Mouse (Mus musculus): ENCODE data around the gene Fam155a.

Gene Fam155a

GRCm38 (mm10) chr8:9211751-9212150 is 559.2 kb downstream of the Fam155a start:
- no peak for ATAC-seq (ENCODE audit: insufficient number of reproducible peaks, low FRiP score, low TSS enrichment)

DNA sequence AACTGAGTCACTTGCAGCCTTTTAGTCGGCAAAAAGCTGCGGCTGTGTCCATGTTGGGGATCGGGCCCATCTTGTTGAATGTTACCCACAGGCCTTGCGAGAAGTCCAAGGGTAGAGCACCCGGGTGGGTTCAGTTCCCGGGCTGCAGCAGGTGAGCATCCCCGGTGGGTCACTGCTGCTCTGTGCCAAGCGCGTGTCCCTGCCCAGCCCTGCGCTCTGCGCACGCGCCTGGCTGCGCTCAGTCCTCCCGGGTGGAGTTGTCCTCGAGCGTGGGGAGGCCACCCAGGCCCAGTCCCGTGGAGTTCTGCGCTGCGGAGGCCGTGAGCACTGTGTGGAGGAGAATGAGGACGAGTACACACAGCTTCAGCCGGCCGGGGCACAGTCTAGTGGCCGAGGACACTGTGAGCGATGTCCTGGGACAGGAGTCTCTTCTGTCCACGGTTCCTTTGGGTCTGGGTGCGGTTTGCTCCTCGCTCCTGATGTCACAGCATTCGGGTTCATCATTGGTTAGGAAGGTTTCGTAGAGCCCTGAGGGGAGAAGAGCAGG is 563.4 kb downstream of the Fam155a start:
- ATAC-seq (ENCODE audit: insufficient number of reproducible peaks, low FRiP score, low TSS enrichment): 0 out of 2 replicates have a peak, but pooled peaks have one; percentile 36

DNA sequence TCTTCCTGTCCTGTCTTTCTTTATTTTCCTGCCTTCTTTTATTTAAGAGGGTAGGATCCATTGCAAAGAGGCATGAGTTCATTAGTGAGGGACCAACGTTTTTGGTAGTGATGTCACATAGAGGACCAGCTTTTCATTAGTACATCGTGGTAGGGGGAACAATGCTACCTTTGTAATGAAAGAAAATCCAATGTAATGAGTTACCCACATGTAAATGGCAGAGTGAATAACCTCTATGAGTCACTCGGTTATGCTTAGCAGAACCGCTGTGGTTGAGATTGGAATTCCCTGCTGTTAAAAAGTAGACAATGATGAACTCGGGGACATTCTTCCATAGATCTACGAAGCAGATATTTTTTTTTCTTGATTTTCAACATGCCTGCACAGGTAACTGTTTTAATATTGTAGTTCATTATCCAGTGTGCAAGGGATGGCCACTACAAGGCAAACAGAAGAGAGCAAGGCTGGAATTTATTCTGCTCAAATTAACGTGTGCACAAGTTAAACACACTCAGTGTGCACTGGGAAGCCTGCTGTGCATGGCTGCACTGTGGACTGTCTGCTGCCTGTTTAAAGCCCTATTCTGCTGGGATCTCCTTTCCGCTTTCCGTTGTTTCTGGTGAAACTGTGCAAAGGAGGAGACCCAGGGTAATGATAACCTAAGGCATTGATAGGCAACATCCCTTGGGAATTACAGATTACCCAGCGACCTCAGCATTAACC is 566.5 kb downstream of the Fam155a start:
- no peak for ATAC-seq (ENCODE audit: insufficient number of reproducible peaks, low FRiP score, low TSS enrichment)

DNA sequence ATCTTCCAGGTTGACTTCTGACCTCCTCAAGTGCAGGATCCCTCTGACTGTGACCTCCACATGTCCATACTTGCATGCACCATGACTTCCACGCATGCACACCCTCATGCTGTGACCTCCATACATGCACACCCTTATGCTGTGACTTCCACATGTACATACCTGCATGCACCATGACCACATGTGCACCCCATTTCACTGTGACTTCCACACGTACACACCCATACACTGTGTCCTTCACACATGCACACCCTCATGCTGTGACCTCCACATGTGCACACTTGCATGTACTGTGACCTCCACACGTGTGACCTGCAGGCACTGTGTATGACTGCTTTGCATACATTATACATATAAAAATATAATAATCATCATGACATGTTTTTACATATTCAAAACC is 570.9 kb downstream of the Fam155a start:
- ATAC-seq (ENCODE audit: insufficient number of reproducible peaks, low FRiP score, low TSS enrichment): no peak

DNA sequence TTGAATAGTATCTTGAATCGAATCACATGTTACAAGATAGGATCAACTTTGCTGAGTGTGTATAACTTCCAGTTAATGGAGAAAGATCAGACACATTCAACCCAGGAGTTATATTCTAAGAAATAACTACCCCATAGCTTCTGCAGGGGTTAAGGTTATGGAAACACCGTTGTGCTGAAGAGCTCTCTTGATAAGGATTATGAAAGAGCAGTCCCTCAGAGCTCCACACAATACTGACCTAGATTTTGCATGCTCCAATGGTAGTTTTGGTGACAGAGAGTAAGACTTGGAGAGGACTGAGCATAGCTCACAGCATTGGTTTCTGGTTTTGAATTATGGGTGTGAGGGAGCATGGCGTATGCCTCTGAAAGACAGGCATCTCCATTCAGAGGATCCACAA is 579.3 kb downstream of the Fam155a start:
- no peak for ATAC-seq (ENCODE audit: insufficient number of reproducible peaks, low FRiP score, low TSS enrichment)

GRCm38 (mm10) chr8:9188616-9189015 is 582.3 kb downstream of the Fam155a start:
- ATAC-seq (ENCODE audit: insufficient number of reproducible peaks, low FRiP score, low TSS enrichment): no peak

GRCm38 (mm10) chr8:9185200-9185599 is 585.8 kb downstream of the Fam155a start:
- ATAC-seq (ENCODE audit: insufficient number of reproducible peaks, low FRiP score, low TSS enrichment): no peak

DNA sequence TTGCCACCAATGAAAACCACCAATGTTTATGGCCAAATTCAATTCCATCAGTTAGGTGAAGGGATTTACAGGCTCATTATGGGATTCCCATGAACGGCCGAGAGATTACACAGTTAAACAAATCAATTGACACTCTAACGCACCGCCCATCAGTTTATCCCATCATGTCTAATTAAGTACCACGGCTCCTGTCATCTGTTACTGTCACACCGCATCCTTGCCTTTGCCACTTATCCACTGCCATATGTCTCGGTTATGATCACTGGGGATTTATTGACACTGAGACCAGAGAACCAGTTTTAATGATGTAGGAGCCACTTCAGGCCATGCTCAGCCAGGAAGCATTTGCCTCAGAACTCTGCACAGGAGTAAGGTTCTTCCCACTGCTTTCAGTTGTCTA is 588.5 kb downstream of the Fam155a start:
- ATAC-seq (ENCODE audit: insufficient number of reproducible peaks, low FRiP score, low TSS enrichment): no peak

- no peak for ATAC-seq (ENCODE audit: insufficient number of reproducible peaks, low FRiP score, low TSS enrichment)
Measured at GRCm38 (mm10) chr8:9180686-9181315, 590.2 kb downstream of the Fam155a start.

DNA sequence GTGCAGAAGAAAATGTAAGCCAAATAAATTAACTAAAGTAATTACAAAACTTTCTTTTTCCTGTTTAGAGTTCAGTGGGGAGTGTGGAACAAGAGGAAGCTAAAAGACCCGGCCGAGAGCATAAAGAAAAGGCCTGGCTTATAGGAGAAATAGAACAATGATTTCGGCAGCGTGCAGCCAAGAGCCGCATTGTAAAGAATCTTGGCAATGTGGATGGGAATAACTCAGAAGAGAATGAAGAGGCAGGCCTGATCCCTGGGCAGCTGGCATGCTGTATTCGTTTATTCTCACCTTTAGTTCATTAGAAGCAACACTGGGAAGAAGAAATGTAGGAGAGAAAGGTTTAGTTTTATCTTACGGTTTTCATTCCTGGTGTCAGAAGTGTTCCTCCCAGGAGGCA is 594.0 kb downstream of the Fam155a start:
- no peak for ATAC-seq (ENCODE audit: insufficient number of reproducible peaks, low FRiP score, low TSS enrichment)

DNA sequence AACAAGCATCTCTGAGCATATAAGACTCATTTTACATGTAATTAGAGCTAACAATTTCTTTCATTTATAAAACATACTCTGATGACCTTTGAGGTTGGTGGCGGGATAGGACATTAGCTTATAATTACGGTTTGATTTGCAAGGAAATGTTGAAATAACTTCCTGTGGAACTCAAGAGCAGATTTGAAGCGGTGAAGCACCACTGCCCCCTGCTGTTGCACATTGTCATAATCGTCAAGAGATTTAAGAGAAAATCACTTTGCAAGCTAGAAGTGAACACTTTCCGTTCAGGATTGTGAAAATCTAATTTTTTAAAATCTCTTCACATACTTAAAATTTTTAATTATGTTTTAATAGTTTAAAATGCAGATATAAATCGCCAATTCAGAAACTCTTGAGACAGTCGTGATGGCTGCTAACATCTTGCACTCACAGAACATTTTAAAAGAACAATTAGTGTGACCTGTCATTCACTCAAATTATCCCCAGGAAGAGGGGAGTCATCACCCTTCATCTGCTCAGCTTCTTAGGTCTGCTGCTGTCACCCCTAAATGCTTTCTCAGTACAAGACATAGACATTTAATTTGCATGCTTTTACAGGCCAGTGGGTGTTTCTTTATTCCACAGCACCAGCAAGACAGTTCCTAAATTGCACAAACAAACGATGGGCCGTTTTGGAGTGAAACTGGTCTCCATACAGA is 595.9 kb downstream of the Fam155a start:
- no peak for ATAC-seq (ENCODE audit: insufficient number of reproducible peaks, low FRiP score, low TSS enrichment)

DNA sequence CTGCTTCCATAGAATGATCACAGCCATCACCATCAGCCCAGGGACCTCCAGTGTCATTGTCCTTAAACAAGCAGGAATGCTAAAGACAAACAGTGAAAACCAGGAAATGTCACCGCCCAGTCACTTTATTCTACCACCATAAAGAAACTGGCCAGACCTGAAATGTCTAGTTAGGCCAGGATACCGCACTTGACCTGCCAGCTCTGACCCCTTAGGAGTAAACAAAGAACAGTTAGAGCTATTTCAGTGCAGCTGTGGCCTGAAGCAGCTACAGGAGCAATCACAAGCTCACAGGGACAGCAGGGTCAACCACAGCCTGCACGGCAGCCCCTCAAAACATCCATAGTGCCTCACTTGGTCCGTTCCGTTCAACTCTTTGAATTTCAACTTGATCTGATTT is 599.1 kb downstream of the Fam155a start:
- ATAC-seq (ENCODE audit: insufficient number of reproducible peaks, low FRiP score, low TSS enrichment): no peak

DNA sequence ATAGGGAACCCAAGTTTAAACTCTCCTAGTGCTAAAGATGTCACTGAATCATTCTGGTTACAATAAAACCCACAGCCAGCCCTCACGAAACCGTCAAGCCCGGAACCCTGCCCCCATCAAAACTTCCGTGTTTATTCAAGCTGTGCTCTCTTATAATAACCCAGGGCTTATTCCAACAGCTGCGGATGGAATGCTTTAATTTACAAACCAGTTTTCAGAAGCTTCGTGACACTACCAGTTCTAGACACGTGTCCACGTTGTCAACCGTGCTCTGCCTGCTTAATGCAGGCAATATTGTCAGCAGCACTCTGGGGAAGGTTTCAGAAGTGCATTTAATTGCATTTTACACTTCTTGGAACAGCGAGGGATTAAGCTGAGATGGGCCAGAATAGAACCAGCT is 603.0 kb downstream of the Fam155a start:
- no peak for ATAC-seq (ENCODE audit: insufficient number of reproducible peaks, low FRiP score, low TSS enrichment)

- no peak for ATAC-seq (ENCODE audit: insufficient number of reproducible peaks, low FRiP score, low TSS enrichment)
Measured at GRCm38 (mm10) chr8:9161606-9162005, 609.4 kb downstream of the Fam155a start.

- ATAC-seq (ENCODE audit: insufficient number of reproducible peaks, low FRiP score, low TSS enrichment): no peak
Measured at GRCm38 (mm10) chr8:9159322-9159721, 611.6 kb downstream of the Fam155a start.

DNA sequence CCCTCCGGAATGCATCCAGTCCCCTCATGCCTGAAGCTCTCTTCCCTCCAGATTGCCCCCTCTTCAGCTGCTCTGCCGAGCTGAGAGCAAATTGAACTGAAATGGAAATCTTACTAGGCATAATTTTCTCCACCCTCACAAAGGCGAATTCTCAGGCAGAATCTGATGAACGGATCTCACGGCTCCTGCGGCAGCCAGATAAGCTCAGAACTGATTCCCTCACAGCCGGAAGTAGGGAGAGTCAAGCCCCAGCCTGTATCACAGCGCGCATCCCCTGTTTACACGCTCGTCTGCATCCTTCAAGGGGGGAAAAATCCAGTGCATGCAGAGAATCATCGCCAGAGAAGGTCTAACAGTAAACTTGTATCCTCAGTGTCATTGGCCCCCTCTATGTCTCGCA is 612.3 kb downstream of the Fam155a start:
- ATAC-seq (ENCODE audit: insufficient number of reproducible peaks, low FRiP score, low TSS enrichment): no peak

- no peak for ATAC-seq (ENCODE audit: insufficient number of reproducible peaks, low FRiP score, low TSS enrichment)
Measured at GRCm38 (mm10) chr8:9157141-9157781, 613.7 kb downstream of the Fam155a start.

All from cerebellum, adult (tissue).